Mouse (Mus musculus) thymus, postnatal 10 days (tissue): ENCODE measurements around the gene Men1.

Experiments
- DNase-seq, 2 experiments: peaks; one replicate each; pipeline ENCODE4 v3.0.0; 2021; ENCODE audit warnings: low spot score in 2 of 2

Men1 gene

DNA sequence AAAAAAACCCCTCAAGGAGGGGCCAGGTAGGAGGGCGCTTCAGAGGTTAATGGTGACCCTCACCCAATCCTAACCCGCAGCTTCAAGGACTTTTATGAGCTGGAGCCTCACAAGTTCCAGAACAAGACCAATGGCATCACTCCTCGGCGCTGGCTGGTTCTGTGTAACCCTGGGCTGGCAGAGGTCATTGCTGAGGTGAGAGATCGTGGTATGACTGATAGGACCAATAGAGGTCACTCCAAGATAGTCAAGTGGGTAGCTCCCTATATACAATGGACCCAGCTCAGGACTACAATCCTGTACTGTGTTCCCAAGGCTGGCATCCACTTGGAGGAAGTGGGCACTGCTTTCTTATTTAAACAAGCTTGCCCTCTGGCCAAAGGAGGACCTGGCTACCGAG, 55.5 kb downstream of the Men1 start:
- DNase-seq: no peak
